Mouse (Mus musculus): ENCODE results near the gene Ttc22.

GRCm38 (mm10) chr4:106688636-106689296 lies 66.5 kb downstream of the Ttc22 start:
- no peak for TF ChIP-seq MYOD1 (IDR thresholded peaks at IDR 0.05; ENCODE audit: control insufficient read depth in 1 of 3, insufficient read length in 2 of 3, low read depth in 2 of 3)
- no peak for TF ChIP-seq POLR2A (IDR thresholded peaks at IDR 0.05; ENCODE audit: insufficient read length, low read depth)
- TF ChIP-seq USF1 (IDR thresholded peaks at IDR 0.05; ENCODE audit: low read depth), result no peak
- TF ChIP-seq POLR2AphosphoS2 (IDR thresholded peaks at IDR 0.05; ENCODE audit: insufficient read length, low read depth), result no peak
